Mouse (Mus musculus) thymus, postnatal 14 days (tissue): ENCODE data around the gene Pcx.

Experiments used
- DNase-seq: peaks from one replicate; pipeline ENCODE4 v3.0.0; 2021

The Pcx gene

DNA sequence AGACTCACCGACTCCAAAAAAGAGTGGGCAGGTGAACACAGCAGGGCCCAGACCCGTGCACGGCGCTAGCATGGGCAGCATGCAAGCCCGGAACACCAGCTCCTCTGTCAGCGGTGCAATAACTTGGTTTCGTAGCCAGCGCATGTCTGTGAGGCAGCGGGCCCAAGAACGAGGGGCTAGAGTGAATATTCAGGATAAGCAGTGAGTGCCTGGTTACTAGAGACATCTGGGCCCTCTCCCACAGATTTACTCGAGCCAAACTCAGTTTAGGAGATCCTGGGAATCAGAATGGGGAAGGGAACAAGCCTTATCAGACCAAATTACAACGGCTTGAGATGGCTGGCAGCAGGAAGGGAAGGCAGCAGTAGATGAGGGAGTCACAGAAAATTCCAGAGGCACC is 113.7 kb downstream of the Pcx start:
- no peak for DNase-seq

DNA sequence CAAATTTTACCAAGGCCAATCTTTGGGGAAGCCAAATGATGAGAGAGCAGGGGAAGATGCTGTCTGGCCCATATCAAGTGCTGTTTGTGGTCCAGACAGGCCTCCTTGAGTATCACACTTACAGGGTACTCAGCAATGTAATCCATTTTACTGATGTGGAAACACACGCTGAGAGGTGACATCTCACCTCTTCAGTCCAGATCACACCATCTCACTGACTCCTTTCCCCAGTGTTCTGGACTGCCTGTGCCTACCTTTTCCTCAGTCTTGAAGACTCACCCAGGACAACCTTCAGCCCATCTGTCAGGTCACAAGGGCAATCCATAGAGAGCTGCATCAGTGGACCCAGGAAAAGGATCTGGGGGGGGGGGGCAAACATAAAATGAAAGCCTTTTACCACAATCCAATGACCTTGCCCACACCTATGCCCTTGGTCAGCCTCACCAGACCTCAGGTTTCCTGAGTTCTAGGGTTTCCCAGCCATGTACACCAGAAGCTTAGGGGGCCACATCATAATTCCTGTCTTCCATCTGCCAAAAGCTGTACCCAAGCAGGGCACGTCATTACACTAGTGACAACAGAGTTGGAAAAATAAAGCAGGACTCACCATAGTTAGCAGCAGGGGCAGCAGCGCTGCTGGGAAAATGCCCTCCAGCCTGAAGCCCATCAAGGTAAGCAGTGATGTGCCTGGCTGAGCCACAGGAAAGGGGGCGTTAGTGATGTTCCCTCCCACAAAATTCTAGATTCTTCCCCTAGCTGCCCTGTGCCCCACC is 114.3 kb downstream of the Pcx start:
- no peak for DNase-seq

DNA sequence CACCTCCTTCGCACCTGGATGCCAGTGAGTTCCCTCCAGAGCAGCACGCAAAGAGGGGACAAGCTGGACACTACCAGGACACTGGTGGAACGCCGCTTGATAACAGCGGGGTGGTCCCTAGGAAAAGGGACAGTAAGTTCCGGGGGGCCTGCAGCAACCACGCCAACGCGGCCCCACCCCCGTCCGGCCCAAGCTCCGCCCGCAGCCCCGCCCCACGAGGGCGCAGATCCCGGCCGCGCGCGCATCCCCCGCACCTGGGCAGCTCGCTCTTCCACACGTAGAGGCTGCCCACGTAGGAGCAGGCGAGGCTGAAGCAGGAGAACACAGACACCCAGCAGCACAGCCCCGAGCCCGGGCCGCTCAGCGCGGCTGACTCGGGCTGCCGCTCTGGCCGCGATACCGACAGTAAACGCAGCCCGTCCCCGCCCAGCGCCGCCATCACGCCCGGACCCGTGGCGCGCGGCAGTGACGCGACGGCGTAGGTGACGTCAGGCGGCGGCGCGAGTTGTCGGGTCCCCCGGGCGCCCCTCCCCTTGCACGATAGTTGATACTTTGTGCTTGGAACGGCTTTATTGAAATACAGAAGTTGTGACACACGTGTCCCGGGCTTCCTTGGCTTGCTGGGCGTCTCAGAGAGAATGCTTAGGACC is 115.0 kb downstream of the Pcx start, which contains the start of gene Rce1:
Rce1 (minus strand) TSS at position 463 of the 650 bp plus-strand sequence.
- DNase-seq, result peak; percentile 93

- DNase-seq, result no peak
These were observed 115.7 kb downstream of the Pcx start for GRCm38 (mm10) chr19:4625829-4626535.

DNA sequence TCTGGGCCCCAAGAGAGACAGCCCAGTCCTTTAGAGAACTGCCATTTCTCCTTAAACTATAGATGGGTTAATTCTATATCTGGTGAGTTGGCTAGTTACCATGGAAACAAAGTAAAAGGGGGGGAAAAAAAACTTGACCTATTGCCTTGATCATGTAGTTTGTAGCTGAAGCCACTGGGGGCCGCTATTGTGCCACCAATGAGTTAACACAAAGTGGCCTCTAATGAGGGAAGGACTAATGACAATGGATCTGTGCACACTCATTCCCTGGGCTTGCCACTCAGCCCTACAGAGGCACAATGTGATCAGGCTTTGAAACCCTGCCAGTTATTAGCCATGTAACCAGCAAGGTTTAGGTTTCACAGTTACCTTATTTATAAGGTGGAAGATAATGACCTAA is 118.5 kb downstream of the Pcx start:
- DNase-seq, result peak; percentile 43

DNA sequence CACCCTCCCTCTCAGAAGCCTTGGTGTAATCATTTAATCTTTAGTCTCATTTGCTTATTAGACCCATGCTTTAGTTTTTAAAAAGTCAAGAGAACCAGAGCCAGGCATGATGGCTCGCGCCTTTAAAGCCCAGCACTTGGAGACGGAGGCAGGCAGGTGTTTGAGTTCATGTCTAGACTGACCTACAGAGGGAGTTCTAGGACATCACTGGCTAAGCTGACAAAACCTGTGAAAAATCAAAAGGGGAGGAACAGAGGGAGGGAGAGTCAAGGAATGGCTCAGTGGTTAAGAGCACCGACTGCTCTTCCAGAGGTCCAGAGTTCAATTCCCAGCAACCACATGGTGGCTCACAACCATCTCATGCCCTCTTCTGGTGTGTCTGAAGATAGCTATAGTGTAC is 125.7 kb downstream of the Pcx start:
- DNase-seq, result no peak

GRCm38 (mm10) chr19:4644271-4644670 is 134.0 kb downstream of the Pcx start:
- DNase-seq, result no peak

GRCm38 (mm10) chr19:4646917-4647492 is 136.7 kb downstream of the Pcx start:
- no peak for DNase-seq

DNA sequence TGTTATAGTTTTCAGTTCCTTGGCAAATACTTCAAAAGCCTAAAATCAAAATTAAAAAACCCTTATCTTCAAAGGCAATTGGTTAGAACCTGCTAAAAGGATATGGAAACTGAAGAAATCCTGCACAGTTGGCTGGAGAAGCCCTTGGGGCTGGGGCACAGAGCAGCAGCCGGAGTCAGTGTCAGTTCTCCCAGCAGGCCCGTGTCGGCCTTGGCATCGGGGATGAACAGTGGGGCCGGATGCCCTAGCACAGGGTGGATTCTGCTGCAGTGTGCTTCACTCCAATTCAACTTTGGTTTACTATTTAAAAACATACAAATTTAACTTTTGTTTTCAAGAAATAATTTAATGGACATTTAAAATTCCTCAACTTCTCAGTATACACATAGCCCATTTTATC is 147.9 kb downstream of the Pcx start:
- no peak for DNase-seq

DNA sequence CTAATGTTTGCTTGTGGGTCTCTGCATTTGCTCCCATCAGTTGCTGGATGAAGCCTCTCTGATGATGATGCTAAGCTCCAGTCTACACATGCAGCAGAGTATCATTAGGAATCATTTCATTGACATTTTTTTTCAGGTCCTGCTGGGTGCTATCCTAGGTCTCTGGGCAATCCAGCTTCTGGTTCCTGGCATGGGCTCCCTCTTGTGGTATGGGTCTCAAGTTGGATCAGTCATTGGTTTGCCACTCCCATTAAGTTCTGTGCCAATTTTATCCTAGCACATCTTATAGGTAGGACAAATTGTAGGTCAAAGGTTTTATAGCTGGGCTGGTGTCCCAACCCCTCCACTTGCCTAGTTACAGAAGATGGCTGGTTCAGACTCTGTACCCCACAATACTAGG is 156.5 kb downstream of the Pcx start:
- no peak for DNase-seq

GRCm38 (mm10) chr19:4670776-4671175 is 160.5 kb downstream of the Pcx start:
- no peak for DNase-seq
